ENCODE assay signal across 8 mouse cellular contexts in genomic region chr5:118214012-118214411, GRCm38 (mm10). TPM values are rescaled to one million over a fixed set of nuclear protein-coding genes. Genes with fewer than 3 reads are reported as not detected.
DNase-seq lines count a peak whose midpoint lies in the region; ATAC-seq lines count a peak whose summit lies in the region.

No protein-coding gene starts in this region.

- peak overlapping the region; percentile 58 for H3K4me2 ChIP-seq in kidney, embryonic 14.5 days (replicated peaks; ENCODE audit: low read depth, low read length)
- peak overlapping the region; percentile 57 for H3K4me2 ChIP-seq in embryonic facial prominence, embryonic 14.5 days (ENCODE audit: low read depth, low read length)
- H3K4me2 ChIP-seq in hindbrain, embryonic 15.5 days, result peak overlapping the region; percentile 59
- peak overlapping the region; percentile 63 for H3K4me2 ChIP-seq in midbrain, embryonic 16.5 days (ENCODE audit: low read length)

- WGBS in kidney, embryonic 14.5 days, result 27% methylated on average over 5 of the region's 5 CpGs
- 22% methylated on average over 5 of the region's 5 CpGs for WGBS in embryonic facial prominence, embryonic 14.5 days
- WGBS in hindbrain, embryonic 15.5 days, result 15% methylated on average over 5 of the region's 5 CpGs
- WGBS in midbrain, embryonic 16.5 days, result 10% methylated on average over 5 of the region's 5 CpGs

- peaks cover 8% of the 10 kb centered on the region; the same call in 1 of the 2 replicates for H3K4me1 ChIP-seq in kidney, embryonic 14.5 days (ENCODE audit: control insufficient read depth, insufficient read depth, low read length)
- H3K4me1 ChIP-seq in embryonic facial prominence, embryonic 14.5 days (ENCODE audit: control insufficient read depth, insufficient read depth, low read length), result peaks cover 5% of the 10 kb centered on the region; the same call in 1 of the 2 replicates
- peaks cover 19% of the 10 kb centered on the region for H3K4me1 ChIP-seq in hindbrain, embryonic 15.5 days (replicated peaks)
- H3K4me1 ChIP-seq in midbrain, embryonic 16.5 days (ENCODE audit: control insufficient read depth, insufficient read depth, low read length), result peaks cover 16% of the 10 kb centered on the region

- no peaks in the 10 kb centered on the region; the same call in 1 of the 2 replicates for H3K27me3 ChIP-seq in kidney, embryonic 14.5 days (ENCODE audit: control insufficient read depth, insufficient read depth, low read length)
- no peaks in the 10 kb centered on the region for H3K27me3 ChIP-seq in embryonic facial prominence, embryonic 14.5 days (replicated peaks; ENCODE audit: control insufficient read depth, insufficient read depth, low read length)
- H3K27me3 ChIP-seq in hindbrain, embryonic 15.5 days, result no peaks in the 10 kb centered on the region
- no peaks in the 10 kb centered on the region for H3K27me3 ChIP-seq in midbrain, embryonic 16.5 days (ENCODE audit: control insufficient read depth, insufficient read depth, low read depth, low read length)

- peak overlapping the region; percentile 29; the same call in 1 of the 2 replicates for H3K4me3 ChIP-seq in kidney, embryonic 14.5 days (ENCODE audit: low read length)
- H3K4me3 ChIP-seq in embryonic facial prominence, embryonic 14.5 days (ENCODE audit: low read depth, low read length), result peak overlapping the region; percentile 31
- peak overlapping the region; percentile 27 for H3K4me3 ChIP-seq in hindbrain, embryonic 15.5 days
- H3K4me3 ChIP-seq in midbrain, embryonic 16.5 days (ENCODE audit: low read depth, low read length), result peak overlapping the region; percentile 33

- no peak for ATAC-seq in kidney, embryonic 14.5 days (ENCODE audit: low FRiP score, low TSS enrichment)
- ATAC-seq in embryonic facial prominence, embryonic 14.5 days (ENCODE audit: low read depth), result peak; percentile 41; the same call in 1 of the 2 replicates
- ATAC-seq in hindbrain, embryonic 15.5 days (ENCODE audit: low FRiP score, low read depth), result no peak
- peak; percentile 47; the same call in 1 of the 2 replicates for ATAC-seq in midbrain, embryonic 16.5 days
- ATAC-seq in inflammation-experienced regulatory T-cells, adult 6 months, result no peak

- peak overlapping the region; percentile 32; the same call in 1 of the 2 replicates for H3K9ac ChIP-seq in kidney, embryonic 14.5 days (ENCODE audit: low read depth, low read length)
- peak overlapping the region; percentile 49 for H3K9ac ChIP-seq in embryonic facial prominence, embryonic 14.5 days (ENCODE audit: low read depth, low read length)
- H3K9ac ChIP-seq in hindbrain, embryonic 15.5 days, result peak overlapping the region; percentile 8; the same call in 1 of the 2 replicates
- peak overlapping the region; percentile 64 for H3K9ac ChIP-seq in midbrain, embryonic 16.5 days (ENCODE audit: low read depth, low read length)

- no peaks in the 10 kb centered on the region for H3K36me3 ChIP-seq in kidney, embryonic 14.5 days (ENCODE audit: control insufficient read depth, insufficient read depth, low read length)
- H3K36me3 ChIP-seq in embryonic facial prominence, embryonic 14.5 days (ENCODE audit: control insufficient read depth, insufficient read depth, low read length), result no peaks in the 10 kb centered on the region
- H3K36me3 ChIP-seq in hindbrain, embryonic 15.5 days, result no peaks in the 10 kb centered on the region; the same call in 1 of the 2 replicates
- peaks cover 5% of the 10 kb centered on the region; the same call in 1 of the 2 replicates for H3K36me3 ChIP-seq in midbrain, embryonic 16.5 days (ENCODE audit: control insufficient read depth, insufficient read depth, low read length)

- H3K9me3 ChIP-seq in kidney, embryonic 14.5 days (ENCODE audit: control insufficient read depth, low read length), result no peaks in the 10 kb centered on the region
- no peaks in the 10 kb centered on the region for H3K9me3 ChIP-seq in embryonic facial prominence, embryonic 14.5 days (ENCODE audit: control insufficient read depth, low read length)
- H3K9me3 ChIP-seq in hindbrain, embryonic 15.5 days, result no peaks in the 10 kb centered on the region
- H3K9me3 ChIP-seq in midbrain, embryonic 16.5 days (replicated peaks; ENCODE audit: control insufficient read depth, low read length, poor library complexity, severe bottlenecking), result no peaks in the 10 kb centered on the region

- no peak overlapping the region for H3K27ac ChIP-seq in kidney, embryonic 14.5 days (ENCODE audit: low read depth, low read length)
- peak overlapping the region; percentile 46; the same call in 1 of the 2 replicates for H3K27ac ChIP-seq in embryonic facial prominence, embryonic 14.5 days (replicated peaks; ENCODE audit: low read depth, low read length)
- H3K27ac ChIP-seq in hindbrain, embryonic 15.5 days (replicated peaks), result peak overlapping the region; percentile 47
- peak overlapping the region; percentile 44 for H3K27ac ChIP-seq in midbrain, embryonic 16.5 days (ENCODE audit: low read length)

- no peak for DNase-seq in kidney, adult 9 months
- DNase-seq in embryonic facial prominence, embryonic 14.5 days (ENCODE audit: low spot score), result no peak
- DNase-seq in embryo, embryonic 9.5 days (ENCODE audit: extremely low spot score), result no peak
- DNase-seq in thymus, postnatal 4 days, result no peak

RNA-seq across cellular contexts. Expression of gene Rnft2, which starts 30.9 kb away (rescaled TPM):
- polyA plus RNA-seq in kidney, embryonic 14.5 days (2014; fragmentation: Nextera tagmentation; extraction: Ambion mirVana), result 3.2 and 4.2 TPM in 2 replicates
- 2.8 and 3.6 TPM in 2 replicates for polyA plus RNA-seq in embryonic facial prominence, embryonic 14.5 days (2014; fragmentation: Nextera tagmentation; extraction: Ambion mirVana)
- polyA plus RNA-seq in hindbrain, embryonic 15.5 days (2015; fragmentation: Nextera tagmentation; extraction: Ambion mirVana), result 12.3 and 13.6 TPM in 2 replicates
- polyA plus RNA-seq in midbrain, embryonic 16.5 days (2015; fragmentation: Nextera tagmentation; extraction: Ambion mirVana), result 11.5 and 11.9 TPM in 2 replicates
- not detected for polyA plus RNA-seq in inflammation-experienced regulatory T-cells, adult 6 months (2017; shearing (Covaris generic))

RNA-seq across cellular contexts. Expression of gene 2410131K14Rik, which starts 31.0 kb away (rescaled TPM):
- polyA plus RNA-seq in kidney, embryonic 14.5 days (2014; fragmentation: Nextera tagmentation; extraction: Ambion mirVana), result 8.4 and 10.9 TPM in 2 replicates
- 10.1 and 10.7 TPM in 2 replicates for polyA plus RNA-seq in embryonic facial prominence, embryonic 14.5 days (2014; fragmentation: Nextera tagmentation; extraction: Ambion mirVana)
- 16.4 and 17.8 TPM in 2 replicates for polyA plus RNA-seq in hindbrain, embryonic 15.5 days (2015; fragmentation: Nextera tagmentation; extraction: Ambion mirVana)
- 18.1 and 18.2 TPM in 2 replicates for polyA plus RNA-seq in midbrain, embryonic 16.5 days (2015; fragmentation: Nextera tagmentation; extraction: Ambion mirVana)
- polyA plus RNA-seq in inflammation-experienced regulatory T-cells, adult 6 months (2017; shearing (Covaris generic)), result 1 to 10 TPM; 2.7 to 3.7 (median 3.1) TPM

RNA-seq across cellular contexts. Expression of gene Hrk, which starts 49.6 kb away (rescaled TPM):
- 0.03 and 0.04 TPM in 2 replicates for polyA plus RNA-seq in kidney, embryonic 14.5 days (2014; fragmentation: Nextera tagmentation; extraction: Ambion mirVana)
- polyA plus RNA-seq in embryonic facial prominence, embryonic 14.5 days (2014; fragmentation: Nextera tagmentation; extraction: Ambion mirVana), result 0.29 and 0.38 TPM in 2 replicates
- polyA plus RNA-seq in hindbrain, embryonic 15.5 days (2015; fragmentation: Nextera tagmentation; extraction: Ambion mirVana), result 4.9 and 5.8 TPM in 2 replicates
- polyA plus RNA-seq in midbrain, embryonic 16.5 days (2015; fragmentation: Nextera tagmentation; extraction: Ambion mirVana), result 4.1 and 4.6 TPM in 2 replicates
- under 1 TPM in 1 of 3 experiments, not detected in 2; 0.54 TPM for polyA plus RNA-seq in inflammation-experienced regulatory T-cells, adult 6 months (2017; shearing (Covaris generic))

RNA-seq across cellular contexts. Expression of gene Fbxw8, which starts 58.7 kb away (rescaled TPM):
- polyA plus RNA-seq in kidney, embryonic 14.5 days (2014; fragmentation: Nextera tagmentation; extraction: Ambion mirVana), result 22.8 and 28.6 TPM in 2 replicates
- 31.7 and 32.2 TPM in 2 replicates for polyA plus RNA-seq in embryonic facial prominence, embryonic 14.5 days (2014; fragmentation: Nextera tagmentation; extraction: Ambion mirVana)
- polyA plus RNA-seq in hindbrain, embryonic 15.5 days (2015; fragmentation: Nextera tagmentation; extraction: Ambion mirVana), result 21.1 and 21.7 TPM in 2 replicates
- polyA plus RNA-seq in midbrain, embryonic 16.5 days (2015; fragmentation: Nextera tagmentation; extraction: Ambion mirVana), result 18.4 TPM in 2 replicates
- polyA plus RNA-seq in inflammation-experienced regulatory T-cells, adult 6 months (2017; shearing (Covaris generic)), result 1 to 10 TPM; 3.2 to 3.5 (median 3.3) TPM

Comparison
In these comparisons a context has a peak if more than half of its experiments do, and no peak if none do; other contexts are left out.
1. ATAC-seq: peak in embryonic facial prominence, embryonic 14.5 days (single experiment) and midbrain, embryonic 16.5 days (single experiment); none in kidney, embryonic 14.5 days (single experiment), hindbrain, embryonic 15.5 days (single experiment) and inflammation-experienced regulatory T-cells, adult 6 months (single experiment).
2. H3K9ac ChIP-seq: peak in every context shown above with its lines; median percentile 64 in midbrain, embryonic 16.5 days; 49 in embryonic facial prominence, embryonic 14.5 days; 32 in kidney, embryonic 14.5 days; 8 in hindbrain, embryonic 15.5 days.
3. Peak in every context shown above with its lines, with median percentiles within 50 percentile points of each other: H3K4me2 ChIP-seq and H3K4me3 ChIP-seq.